Mouse (Mus musculus) heart, postnatal 0 days (tissue): ENCODE data around the gene St5. TPM values are rescaled to one million over a fixed set of nuclear protein-coding genes. Genes with fewer than 3 reads are reported as not detected.

Experiments
- ATAC-seq: fragments of 200-750 bp; cut with Nextera tagmentation; 2 replicates; pipeline ENCODE4 v1.8.0; 2017; ENCODE audit warnings: low read depth, moderate number of reproducible peaks, moderate library complexity; ENCODE audit not compliant: insufficient read depth
- DNase-seq: peaks from one replicate; pipeline ENCODE4 v3.0.0-alpha.2; 2016; ENCODE audit warnings: low spot score
- H3K27ac ChIP-seq: fragments of 300-500 bp; sonication (generic); 2 replicates; pipeline ENCODE4 v1.5.1; 2014; ENCODE audit warnings: low read depth, mild to moderate bottlenecking
- H3K27me3 ChIP-seq: fragments of 300-500 bp; sonication (generic); 2 replicates; pipeline ENCODE4 v1.6.1; 2014; ENCODE audit warnings: low read length, mixed read lengths; ENCODE audit not compliant: control insufficient read depth, insufficient read depth
- H3K36me3 ChIP-seq: fragments of 300-500 bp; sonication (generic); replicated peaks from 2 replicates; pipeline ENCODE4 v1.6.1; 2014; ENCODE audit warnings: low read length, mixed read lengths; ENCODE audit not compliant: control insufficient read depth, insufficient read depth
- H3K4me1 ChIP-seq: fragments of 300-500 bp; sonication (generic); 2 replicates; pipeline ENCODE4 v1.6.1; 2014; ENCODE audit warnings: antibody characterized with exemption; ENCODE audit not compliant: control insufficient read depth, insufficient read depth
- H3K4me2 ChIP-seq: fragments of 300-500 bp; sonication (generic); 2 replicates; pipeline ENCODE4 v1.6.1; 2014; ENCODE audit warnings: low read depth, mild to moderate bottlenecking, low read length, moderate library complexity
- H3K4me3 ChIP-seq: fragments of 300-500 bp; sonication (generic); 2 replicates; pipeline ENCODE4 v1.5.1; 2014; ENCODE audit warnings: low read depth, low read length
- H3K9ac ChIP-seq: fragments of 300-500 bp; sonication (generic); replicated peaks from 2 replicates; pipeline ENCODE4 v1.6.1; 2014; ENCODE audit warnings: low read depth, low read length, mixed read lengths
- H3K9me3 ChIP-seq: fragments of 300-500 bp; sonication (generic); replicated peaks from 2 replicates; pipeline ENCODE4 v1.6.1; 2016; ENCODE audit warnings: low read length; ENCODE audit not compliant: control insufficient read depth
- CTCF ChIP-seq: IDR thresholded peaks from 2 replicates; pipeline ENCODE4 v1.5.1; 2016; ENCODE audit warnings: antibody characterized with exemption, control low read depth, low read depth
- EP300 ChIP-seq: IDR thresholded peaks from 2 replicates; pipeline ENCODE4 v1.6.1; 2016; ENCODE audit warnings: antibody characterized with exemption, low read depth
- WGBS: fragments of 180-500 bp; shearing (Covaris S2); extraction: QIAGEN DNeasy Blood & Tissue Kit; methylation state at CpG from one replicate; pipeline ENCODE4 v1.1.7; 2014; 5-methylcytosine and 5-hydroxymethylcytosine counted together
- polyA plus RNA-seq: library from polyadenylated mRNA; unstranded; fragments of >200 nt; fragmentation: Nextera tagmentation; extraction: Ambion mirVana; gene quantifications from 2 replicates; pipeline ENCODE4 v1.2.1, GENCODE M21; 2015
- total RNA-seq: library from RNA; depleted of rRNA; stranded (reverse); fragments of >200 nt; gene quantifications from 2 replicates; pipeline ENCODE4 v1.2.3, GENCODE M21; 2014; ENCODE audit warnings: low replicate concordance

The St5 gene
- total and polyA plus RNA-seq, 2 experiments from 2014 or later: 28.8 to 58.8 TPM

GRCm38 (mm10) chr7:109695339-109695726 is 8.1 kb downstream of the St5 start:
- Histone ChIP-seq H3K4me2 (no peak overlapping the region), H3K27me3 (no peaks in the 10 kb centered on the region), H3K27ac (no peak overlapping the region), H3K4me1 (no peaks in the 10 kb centered on the region), H3K9ac (no peak overlapping the region), H3K4me3 (no peak overlapping the region), H3K9me3 (no peaks in the 10 kb centered on the region), H3K36me3 (no peaks in the 10 kb centered on the region)
- WGBS: 89% methylated on average over 10 of the region's 10 CpGs
- DNase-seq (no peak), ATAC-seq (no peak)
- TF ChIP-seq CTCF: no peak
- no peak for TF ChIP-seq EP300

GRCm38 (mm10) chr7:109694576-109695338 is 8.6 kb downstream of the St5 start:
- Histone ChIP-seq H3K36me3 (no peaks in the 10 kb centered on the region), H3K9ac (no peak overlapping the region), H3K9me3 (no peaks in the 10 kb centered on the region), H3K4me1 (no peaks in the 10 kb centered on the region), H3K4me2 (no peak overlapping the region), H3K27ac (no peak overlapping the region), H3K4me3 (no peak overlapping the region), H3K27me3 (no peaks in the 10 kb centered on the region)
- ATAC-seq (no peak), DNase-seq (no peak)
- no peak for TF ChIP-seq CTCF
- TF ChIP-seq EP300: no peak
- 86% methylated on average over 13 of the region's 13 CpGs for WGBS

GRCm38 (mm10) chr7:109690961-109691360 is 12.4 kb downstream of the St5 start:
- no peaks in the 10 kb centered on the region for H3K36me3 ChIP-seq
- ATAC-seq (no peak), DNase-seq (no peak)
- TF ChIP-seq CTCF: no peak
- no peak for TF ChIP-seq EP300
- no peak overlapping the region for H3K4me3 ChIP-seq
- 57% methylated on average over 5 of the region's 5 CpGs for WGBS
- H3K27me3 ChIP-seq: no peaks in the 10 kb centered on the region
- no peak overlapping the region for H3K27ac ChIP-seq
- no peaks in the 10 kb centered on the region for H3K4me1 ChIP-seq
- no peak overlapping the region for H3K4me2 ChIP-seq
- H3K9ac ChIP-seq: no peak overlapping the region
- H3K9me3 ChIP-seq: no peaks in the 10 kb centered on the region

GRCm38 (mm10) chr7:109690101-109690500 is 13.3 kb downstream of the St5 start:
- no peak overlapping the region for H3K4me3 ChIP-seq
- ATAC-seq (no peak), DNase-seq (no peak)
- H3K27ac ChIP-seq: no peak overlapping the region
- H3K9ac ChIP-seq: no peak overlapping the region
- H3K4me2 ChIP-seq: no peak overlapping the region
- no peaks in the 10 kb centered on the region for H3K4me1 ChIP-seq
- H3K27me3 ChIP-seq: no peaks in the 10 kb centered on the region
- H3K9me3 ChIP-seq: no peaks in the 10 kb centered on the region
- no peaks in the 10 kb centered on the region for H3K36me3 ChIP-seq
- no peak for TF ChIP-seq EP300
- peak; percentile 30 for TF ChIP-seq CTCF
- 80% methylated on average over 3 of the region's 3 CpGs for WGBS

- DNase-seq (no peak), ATAC-seq (no peak)
- Histone ChIP-seq H3K4me1 (no peaks in the 10 kb centered on the region), H3K27ac (no peak overlapping the region), H3K27me3 (no peaks in the 10 kb centered on the region), H3K4me3 (no peak overlapping the region), H3K9me3 (no peaks in the 10 kb centered on the region), H3K4me2 (no peak overlapping the region), H3K9ac (no peak overlapping the region), H3K36me3 (no peaks in the 10 kb centered on the region)
- TF ChIP-seq CTCF (no peak), EP300 (no peak)
- WGBS: 56% methylated on average over 9 of the region's 9 CpGs
Measured at GRCm38 (mm10) chr7:109686585-109687128, 16.7 kb downstream of the St5 start.

GRCm38 (mm10) chr7:109680879-109681278 is 22.5 kb downstream of the St5 start:
- Histone ChIP-seq H3K36me3 (no peaks in the 10 kb centered on the region), H3K4me2 (no peak overlapping the region), H3K9me3 (no peaks in the 10 kb centered on the region), H3K9ac (no peak overlapping the region), H3K4me1 (no peaks in the 10 kb centered on the region), H3K27me3 (no peaks in the 10 kb centered on the region), H3K27ac (no peak overlapping the region), H3K4me3 (no peak overlapping the region)
- TF ChIP-seq EP300 (no peak), CTCF (no peak)
- 94% methylated on average over 1 of the region's 1 CpGs for WGBS
- ATAC-seq: no peak
- no peak for DNase-seq
